Mouse (Mus musculus) mature B cell (primary cell): ENCODE results near the gene E2f1.

Experiments
- in situ Hi-C: fragments of 300-500 bp; cut with MboI; formaldehyde crosslinking; loops from 2 replicates; pipeline ENCODE4 v1.14.3; 2019

Gene E2f1

GRCm38 (mm10) chr2:154583906-154584872, 14.5 kb upstream of the E2f1 start:
- in situ Hi-C loops, result no loop called here

- in situ Hi-C loops, result no loop called here
Observed at GRCm38 (mm10) chr2:154581421-154581820, 11.7 kb upstream of the E2f1 start.

GRCm38 (mm10) chr2:154580586-154580985, 10.9 kb upstream of the E2f1 start:
- in situ Hi-C loops, result no loop called here

- in situ Hi-C loops, result no loop called here
Observed at GRCm38 (mm10) chr2:154577744-154578067, 8.0 kb upstream of the E2f1 start.

GRCm38 (mm10) chr2:154576876-154577743, 7.4 kb upstream of the E2f1 start:
- in situ Hi-C loops, result no loop called here

GRCm38 (mm10) chr2:154574271-154574670, 4.6 kb upstream of the E2f1 start:
- in situ Hi-C loops, result no loop called here

GRCm38 (mm10) chr2:154572996-154573395, 3.3 kb upstream of the E2f1 start:
- in situ Hi-C loops, result no loop called here

- in situ Hi-C loops, result no loop called here
Observed at GRCm38 (mm10) chr2:154571976-154572375, 2.3 kb upstream of the E2f1 start.

- in situ Hi-C loops, result no loop called here
Observed at GRCm38 (mm10) chr2:154571266-154571665, 1.6 kb upstream of the E2f1 start.

- in situ Hi-C loops, result no loop called here
Observed at GRCm38 (mm10) chr2:154570666-154571065, 974 bp upstream of the E2f1 start.

- in situ Hi-C loops, result no loop called here
Observed at GRCm38 (mm10) chr2:154569071-154569748, 482 bp downstream of the E2f1 start.

GRCm38 (mm10) chr2:154568329-154569070, 1.2 kb downstream of the E2f1 start:
- in situ Hi-C loops, result no loop called here

GRCm38 (mm10) chr2:154567766-154568165, 1.9 kb downstream of the E2f1 start:
- in situ Hi-C loops, result no loop called here

GRCm38 (mm10) chr2:154566641-154567040, 3.1 kb downstream of the E2f1 start:
- in situ Hi-C loops, result no loop called here

GRCm38 (mm10) chr2:154565562-154565961, 4.1 kb downstream of the E2f1 start:
- in situ Hi-C loops, result no loop called here

- in situ Hi-C loops, result no loop called here
Observed at GRCm38 (mm10) chr2:154563612-154564170, 6.0 kb downstream of the E2f1 start.

- in situ Hi-C loops, result no loop called here
Observed at GRCm38 (mm10) chr2:154558264-154559039, 11.2 kb downstream of the E2f1 start, which contains the start of gene Necab3. Gene Necab3 (minus strand): TSS chr2:154558890.

GRCm38 (mm10) chr2:154557184-154557832, 12.4 kb downstream of the E2f1 start:
- in situ Hi-C loops, result no loop called here

GRCm38 (mm10) chr2:154555235-154555634, 14.5 kb downstream of the E2f1 start:
- in situ Hi-C loops, result no loop called here
